Comparison of ENCODE assay signal across 18 mouse cellular contexts in the genomic region with DNA sequence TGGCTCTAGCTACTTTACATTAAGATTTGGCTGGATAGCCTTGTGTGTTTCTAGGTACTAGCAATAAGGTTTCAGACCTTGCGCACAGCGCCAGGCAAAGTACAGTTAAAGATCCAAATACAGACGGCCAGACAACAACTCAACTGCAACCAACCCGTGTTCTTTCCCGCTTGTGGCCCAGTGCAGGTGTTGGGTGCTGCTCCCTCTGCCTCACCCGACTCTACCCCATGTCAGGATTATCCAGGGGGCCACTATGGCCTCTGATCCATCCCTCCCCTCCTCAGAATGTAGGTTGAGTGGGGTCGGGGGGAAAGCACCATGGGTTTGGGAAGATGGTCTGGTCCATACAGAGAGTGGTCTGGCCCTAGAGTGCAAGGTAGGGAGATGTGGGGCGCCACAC. TPM values are rescaled to one million over a fixed set of nuclear protein-coding genes. Genes with fewer than 3 reads are reported as not detected.
DNase-seq lines count a peak whose midpoint lies in the region; ATAC-seq and TF ChIP-seq lines count a peak whose summit lies in the region.
"Had no signal": no experiment of that assay in that cellular context is flagged by ENCODE, and none has a peak within 500 bp of the region (broad histone marks: within the 10 kb centered on the region; RNA-seq: fewer than 3 reads in every experiment).

No protein-coding gene starts in this region.

- H3K4me3 ChIP-seq in forebrain, embryonic 16.5 days (replicated peaks; ENCODE audit: low read length) = no peak overlapping the region
- no peak overlapping the region for H3K4me3 ChIP-seq in forebrain, embryonic 10.5 days
- H3K4me3 ChIP-seq in hindbrain, embryonic 16.5 days (ENCODE audit: low read length) = no peak overlapping the region
- H3K4me3 ChIP-seq in hindbrain, postnatal 0 days (ENCODE audit: low read length) = no peak overlapping the region
- H3K4me3 ChIP-seq in neural tube, embryonic 14.5 days (ENCODE audit: low read depth, low read length) = no peak overlapping the region
- H3K4me3 ChIP-seq: embryonic facial prominence, embryonic 12.5 days; hindbrain, embryonic 15.5 days had no signal

- 0 out of 2 replicates have a peak, but pooled peaks have one; percentile 16 for ATAC-seq in forebrain, embryonic 16.5 days
- ATAC-seq in hindbrain, embryonic 16.5 days = peak; percentile 21; the same call in 1 of the 2 replicates
- no peak for ATAC-seq in hindbrain, postnatal 0 days
- ATAC-seq in neural tube, embryonic 14.5 days (ENCODE audit: low read depth) = peak; percentile 36

- no peak for DNase-seq in forebrain, embryonic 10.5 days (ENCODE audit: extremely low spot score, low spot score)
- no peak for DNase-seq in hindbrain, postnatal 0 days (ENCODE audit: low spot score)
- DNase-seq in neural tube, embryonic 10.5 days (ENCODE audit: extremely low spot score, low spot score) = no peak
- no peak for DNase-seq in cerebellum, adult 18-20 months
- DNase-seq: adrenal gland, adult 8-10 months; cerebellum, adult 11 months; cerebellum, adult 9-10 months; cerebellum, postnatal 25 days; gastrocnemius, postnatal 36 days; heart, adult 18-20 months; heart, postnatal 36 days; kidney, adult 11 months had no signal

- no peak overlapping the region for H3K9ac ChIP-seq in forebrain, embryonic 16.5 days (replicated peaks; ENCODE audit: low read depth, low read length)
- no peak overlapping the region for H3K9ac ChIP-seq in hindbrain, embryonic 16.5 days (ENCODE audit: low read depth, low read length)
- no peak overlapping the region for H3K9ac ChIP-seq in hindbrain, postnatal 0 days (replicated peaks; ENCODE audit: low read length)
- H3K9ac ChIP-seq in neural tube, embryonic 14.5 days (replicated peaks; ENCODE audit: low read depth, low read length) = no peak overlapping the region
- H3K9ac ChIP-seq: embryonic facial prominence, embryonic 12.5 days; hindbrain, embryonic 15.5 days had no signal

- H3K27me3 ChIP-seq in forebrain, embryonic 16.5 days (replicated peaks; ENCODE audit: control insufficient read depth, insufficient read depth, low read length) = no peaks in the 10 kb centered on the region
- H3K27me3 ChIP-seq in forebrain, embryonic 10.5 days (ENCODE audit: poor library complexity, severe bottlenecking) = no peaks in the 10 kb centered on the region
- H3K27me3 ChIP-seq in hindbrain, embryonic 16.5 days (replicated peaks; ENCODE audit: control insufficient read depth, insufficient read depth, low read length) = no peaks in the 10 kb centered on the region
- H3K27me3 ChIP-seq in hindbrain, postnatal 0 days (ENCODE audit: insufficient read depth, low read length) = no peaks in the 10 kb centered on the region
- H3K27me3 ChIP-seq in neural tube, embryonic 14.5 days (ENCODE audit: control insufficient read depth, insufficient read depth, low read length) = no peaks in the 10 kb centered on the region
- H3K27me3 ChIP-seq: embryonic facial prominence, embryonic 12.5 days; hindbrain, embryonic 15.5 days had no signal

- no peak overlapping the region for H3K27ac ChIP-seq in forebrain, embryonic 16.5 days (ENCODE audit: low read length)
- H3K27ac ChIP-seq in forebrain, embryonic 10.5 days = no peak overlapping the region
- no peak overlapping the region for H3K27ac ChIP-seq in hindbrain, embryonic 16.5 days (ENCODE audit: low read depth, low read length)
- H3K27ac ChIP-seq in hindbrain, postnatal 0 days = no peak overlapping the region
- no peak overlapping the region for H3K27ac ChIP-seq in neural tube, embryonic 14.5 days (ENCODE audit: low read depth, low read length)
- H3K27ac ChIP-seq: embryonic facial prominence, embryonic 12.5 days; hindbrain, embryonic 15.5 days had no signal

- no peak for TF ChIP-seq CTCF in hindbrain, postnatal 0 days (IDR thresholded peaks at IDR 0.05; ENCODE audit: low read depth)

- no peaks in the 10 kb centered on the region for H3K4me1 ChIP-seq in forebrain, embryonic 16.5 days (replicated peaks; ENCODE audit: control insufficient read depth, insufficient read depth, low read length)
- H3K4me1 ChIP-seq in forebrain, embryonic 10.5 days = no peaks in the 10 kb centered on the region
- no peaks in the 10 kb centered on the region for H3K4me1 ChIP-seq in hindbrain, embryonic 16.5 days (ENCODE audit: control insufficient read depth, insufficient read depth, low read depth, low read length)
- no peaks in the 10 kb centered on the region for H3K4me1 ChIP-seq in hindbrain, postnatal 0 days (ENCODE audit: insufficient read depth, low read length)
- no peaks in the 10 kb centered on the region for H3K4me1 ChIP-seq in neural tube, embryonic 14.5 days (ENCODE audit: control insufficient read depth, insufficient read depth, low read length)
- H3K4me1 ChIP-seq: embryonic facial prominence, embryonic 12.5 days; hindbrain, embryonic 15.5 days had no signal

- H3K36me3 ChIP-seq in forebrain, embryonic 16.5 days (ENCODE audit: control insufficient read depth, insufficient read depth) = peaks cover 17% of the 10 kb centered on the region
- H3K36me3 ChIP-seq in forebrain, embryonic 10.5 days (replicated peaks) = peaks cover 11% of the 10 kb centered on the region
- peaks cover 28% of the 10 kb centered on the region for H3K36me3 ChIP-seq in hindbrain, embryonic 16.5 days (ENCODE audit: control insufficient read depth, insufficient read depth, low read length)
- peaks cover 44% of the 10 kb centered on the region for H3K36me3 ChIP-seq in hindbrain, postnatal 0 days (ENCODE audit: insufficient read depth, low read length)
- H3K36me3 ChIP-seq in neural tube, embryonic 14.5 days (ENCODE audit: control insufficient read depth, insufficient read depth, low read length) = peaks cover 36% of the 10 kb centered on the region

- no peak overlapping the region for H3K4me2 ChIP-seq in forebrain, embryonic 16.5 days (ENCODE audit: low read length)
- no peak overlapping the region for H3K4me2 ChIP-seq in hindbrain, embryonic 16.5 days (ENCODE audit: low read length)
- H3K4me2 ChIP-seq in hindbrain, postnatal 0 days (ENCODE audit: low read depth, low read length) = no peak overlapping the region
- H3K4me2 ChIP-seq in neural tube, embryonic 14.5 days (ENCODE audit: low read depth, low read length) = no peak overlapping the region
- H3K4me2 ChIP-seq: embryonic facial prominence, embryonic 12.5 days; heart, embryonic 11.5 days; hindbrain, embryonic 15.5 days had no signal

- 94% methylated on average over 8 of the region's 8 CpGs for WGBS in forebrain, embryonic 16.5 days
- WGBS in forebrain, embryonic 10.5 days = 90% methylated on average over 8 of the region's 8 CpGs
- WGBS in hindbrain, embryonic 16.5 days = 96% methylated on average over 8 of the region's 8 CpGs
- 95% methylated on average over 8 of the region's 8 CpGs for WGBS in hindbrain, postnatal 0 days
- WGBS in neural tube, embryonic 14.5 days = 92% methylated on average over 8 of the region's 8 CpGs

- H3K9me3 ChIP-seq in forebrain, embryonic 16.5 days (ENCODE audit: control insufficient read depth, low read length) = no peaks in the 10 kb centered on the region
- H3K9me3 ChIP-seq in forebrain, embryonic 10.5 days = no peaks in the 10 kb centered on the region
- H3K9me3 ChIP-seq in hindbrain, embryonic 16.5 days (ENCODE audit: control insufficient read depth, low read length) = no peaks in the 10 kb centered on the region
- H3K9me3 ChIP-seq in hindbrain, postnatal 0 days (ENCODE audit: low read length) = no peaks in the 10 kb centered on the region
- H3K9me3 ChIP-seq in neural tube, embryonic 14.5 days (ENCODE audit: control insufficient read depth, low read length) = no peaks in the 10 kb centered on the region
- H3K9me3 ChIP-seq: embryonic facial prominence, embryonic 12.5 days; hindbrain, embryonic 15.5 days had no signal

RNA-seq across cellular contexts. Expression of a gene that starts 24.3 kb away (rescaled TPM):
- polyA plus RNA-seq in forebrain, embryonic 16.5 days (2015; fragmentation: Nextera tagmentation; extraction: Ambion mirVana) = 103 and 127 TPM in 2 replicates
- polyA plus RNA-seq in forebrain, embryonic 10.5 days (2016; fragmentation: Nextera tagmentation; extraction: Ambion mirVana) = 1.2 and 2.2 TPM in 2 replicates
- polyA plus RNA-seq in hindbrain, embryonic 16.5 days (2015; fragmentation: Nextera tagmentation; extraction: Ambion mirVana) = 151 and 167 TPM in 2 replicates
- total RNA-seq in hindbrain, postnatal 0 days (2014; rRNA removed) = 154 and 159 TPM in 2 replicates
- polyA plus RNA-seq in hindbrain, postnatal 0 days (2015; fragmentation: Nextera tagmentation; extraction: Ambion mirVana) = 94.5 and 109 TPM in 2 replicates
- 186 and 193 TPM in 2 replicates for polyA plus RNA-seq in neural tube, embryonic 14.5 days (2014; fragmentation: Nextera tagmentation; extraction: Ambion mirVana)

Comparison
In these comparisons a context has a peak if more than half of its experiments do, and no peak if none do; other contexts are left out.
1. RNA of a gene that starts 24.3 kb away (polyA plus RNA-seq): 186 to 193 TPM in neural tube, embryonic 14.5 days, 151 to 167 TPM in hindbrain, embryonic 16.5 days, 103 to 127 TPM in forebrain, embryonic 16.5 days and 94.5 to 109 TPM in hindbrain, postnatal 0 days; 1.2 to 2.2 TPM in forebrain, embryonic 10.5 days; every median in the first group is over 10 times any median in the second.